Mouse (Mus musculus) layer of hippocampus, adult 2 months (tissue): Measurements from ENCODE around the gene Ptprj. TPM values are rescaled to one million over a fixed set of nuclear protein-coding genes. Genes with fewer than 3 reads are reported as not detected.

Source experiments
- DNase-seq, 2 experiments: peaks; one replicate each; pipeline ENCODE4 v3.0.0; 2022; ENCODE audit warnings: low spot score in 2 of 2
- H3K27ac ChIP-seq: fragments of 200-600 bp; 2 replicates; pipeline ENCODE4 v1.8.1; 2022
- H3K4me3 ChIP-seq: fragments of 200-600 bp; 2 replicates; pipeline ENCODE4 v1.8.1; 2022; ENCODE audit warnings: mild to moderate bottlenecking
- CTCF ChIP-seq: fragments of 200-600 bp; conservative IDR thresholded peaks from 2 replicates; pipeline ENCODE4 v1.8.1; 2022; ENCODE audit warnings: antibody characterized with exemption, mild to moderate bottlenecking, moderate library complexity
- total RNA-seq, 2 experiments: library from RNA; stranded (reverse); gene quantifications; 2 replicates each; pipeline ENCODE4 v1.2.3; 2021

Gene Ptprj
- total RNA-seq, 2 experiments from 2014 or later, result 128 to 130 TPM

DNA sequence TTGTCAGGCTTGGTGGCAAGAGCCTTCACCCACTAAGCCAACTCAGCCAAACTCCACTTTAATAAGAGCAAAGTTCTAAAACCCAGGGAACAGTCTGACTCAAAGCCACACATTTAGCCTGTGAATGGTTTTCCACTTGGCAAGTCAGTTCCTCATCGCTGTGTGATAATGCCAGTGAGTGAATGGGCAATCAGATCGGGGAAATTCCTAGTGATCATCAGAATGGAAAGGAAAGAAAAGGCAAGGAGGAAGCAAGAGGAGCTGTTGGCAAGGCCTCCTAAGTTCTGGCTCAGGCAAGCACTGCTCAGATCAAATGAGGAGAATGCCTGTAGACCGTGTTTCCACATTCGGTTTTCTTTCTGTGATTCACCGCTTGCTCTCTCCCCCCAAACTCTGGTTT, 35.2 kb downstream of the Ptprj start:
- no peak for TF ChIP-seq CTCF
- DNase-seq, result peak in 1 of 2 experiments; percentile 52
- H3K27ac ChIP-seq, result peak overlapping the region; percentile 28; the same call in 1 of the 2 replicates
- H3K4me3 ChIP-seq, result no peak overlapping the region

DNA sequence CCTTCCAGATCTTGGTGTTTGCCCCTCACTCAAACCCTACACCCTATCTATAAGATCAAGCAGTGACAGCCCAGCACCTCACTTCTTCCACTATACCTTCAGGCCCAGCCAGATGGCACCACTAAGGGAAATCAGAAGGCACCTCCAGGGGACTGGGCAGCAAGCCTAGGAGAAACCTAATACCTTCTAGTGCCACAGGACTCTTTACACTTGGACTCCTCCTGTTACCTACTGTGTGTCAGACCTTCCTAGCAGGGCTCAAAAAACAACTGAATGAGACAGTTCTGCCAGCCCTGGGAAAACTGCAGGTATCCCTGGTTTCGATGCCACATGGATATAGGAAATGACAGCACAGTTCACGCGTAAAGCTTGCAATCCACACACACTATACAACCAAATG, 36.5 kb downstream of the Ptprj start:
- TF ChIP-seq CTCF, result no peak
- peak overlapping the region; percentile 18; the same call in 1 of the 2 replicates for H3K27ac ChIP-seq

DNA sequence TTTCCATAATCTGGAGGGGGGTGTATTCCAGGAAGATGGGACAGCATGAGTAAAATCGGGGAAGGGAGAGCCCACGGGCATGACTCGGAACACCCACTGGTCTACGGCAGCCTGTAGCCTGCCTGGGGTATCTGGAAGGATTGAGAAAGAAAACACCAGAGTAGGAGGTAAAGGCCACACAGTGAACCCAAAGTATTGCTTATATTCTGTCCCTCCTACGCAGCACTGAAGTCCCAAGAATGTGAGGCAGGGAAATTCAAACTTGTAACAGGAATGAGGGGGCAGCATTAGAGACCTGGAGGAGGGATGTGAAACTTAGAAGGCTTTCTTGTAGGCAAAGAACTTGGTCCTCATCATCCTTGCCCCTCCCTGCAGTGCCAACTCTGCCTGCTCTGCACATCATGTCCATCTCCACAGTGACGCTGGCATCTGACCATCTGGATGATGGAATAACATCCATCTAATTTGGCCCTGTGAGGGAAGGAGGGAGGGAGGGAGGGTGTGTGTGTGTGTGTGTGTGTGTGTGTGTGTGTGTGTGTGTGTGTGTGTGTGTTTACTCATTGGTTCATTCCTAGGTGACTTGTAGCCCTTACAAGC, 37.2 kb downstream of the Ptprj start:
- TF ChIP-seq CTCF, result no peak
- no peak overlapping the region for H3K27ac ChIP-seq
- DNase-seq, result no peak
- no peak overlapping the region for H3K4me3 ChIP-seq

More for the DNA sequence above, 36.5 kb downstream of the Ptprj start:
- no peak for DNase-seq
- H3K4me3 ChIP-seq, result no peak overlapping the region

DNA sequence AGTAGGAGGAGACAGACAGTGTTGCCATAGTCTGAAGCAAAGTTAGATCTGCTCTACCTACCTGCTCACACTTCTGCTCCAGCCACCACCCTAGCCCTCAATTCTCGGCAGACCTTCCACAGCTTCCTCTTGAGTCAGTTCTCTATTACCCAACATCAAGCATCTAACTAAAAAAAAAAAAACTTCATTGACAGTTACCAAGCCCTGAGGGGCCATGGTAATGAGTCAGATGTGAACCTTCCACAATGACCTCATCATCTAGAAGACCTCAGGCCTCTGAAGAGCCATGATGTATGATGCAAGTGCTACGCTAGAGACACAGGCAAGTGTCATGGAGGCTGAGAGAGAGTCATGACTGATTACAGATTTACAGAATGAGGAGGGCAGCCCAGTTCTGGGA, 37.8 kb downstream of the Ptprj start:
- no peak for DNase-seq

DNA sequence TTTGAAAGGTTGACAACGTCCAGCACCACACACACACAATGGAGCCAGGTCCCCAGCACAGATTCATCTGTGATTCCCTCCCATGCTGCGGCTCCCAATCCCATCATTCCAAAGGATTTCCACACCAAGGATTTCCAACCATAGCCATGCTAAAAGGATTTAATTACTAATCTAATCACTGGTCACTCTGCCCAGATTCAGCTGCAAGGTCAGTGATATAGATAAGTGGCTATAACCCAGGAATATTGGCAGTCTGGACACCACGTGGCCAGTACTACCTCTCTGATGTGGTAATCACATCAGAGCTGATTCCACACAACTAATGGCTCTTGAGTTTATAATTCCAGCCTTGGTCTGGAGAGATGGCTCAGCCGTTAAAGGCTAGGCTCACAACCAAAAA, 41.2 kb downstream of the Ptprj start:
- TF ChIP-seq CTCF, result no peak
- DNase-seq, result no peak
- Histone ChIP-seq H3K27ac (no peak overlapping the region), H3K4me3 (no peak overlapping the region)

More for the DNA sequence above, 37.8 kb downstream of the Ptprj start:
- Histone ChIP-seq H3K27ac (no peak overlapping the region), H3K4me3 (no peak overlapping the region)
- no peak for TF ChIP-seq CTCF

DNA sequence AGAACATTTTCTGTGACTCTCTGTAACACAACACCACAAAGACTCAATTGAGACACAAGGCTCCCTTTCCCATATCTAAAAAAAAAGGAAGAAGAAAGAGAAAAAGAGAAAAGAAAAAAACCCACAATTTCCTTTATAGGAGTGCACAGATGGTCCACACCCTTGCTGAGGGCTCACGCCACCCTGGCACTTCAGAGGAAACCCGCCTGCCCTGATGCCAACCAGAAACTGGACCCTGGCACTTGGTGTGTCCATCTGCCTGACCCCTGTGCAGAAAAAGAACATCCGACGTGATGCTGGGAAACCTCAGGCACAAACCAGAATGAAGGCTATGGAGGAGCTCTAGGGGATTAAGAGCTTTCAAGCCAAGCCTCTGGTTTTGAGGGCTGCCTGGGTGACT, 43.2 kb downstream of the Ptprj start:
- no peak for DNase-seq
- H3K27ac ChIP-seq, result peak overlapping the region; percentile 54; the same call in 1 of the 2 replicates
- H3K4me3 ChIP-seq, result no peak overlapping the region
- TF ChIP-seq CTCF, result no peak

DNA sequence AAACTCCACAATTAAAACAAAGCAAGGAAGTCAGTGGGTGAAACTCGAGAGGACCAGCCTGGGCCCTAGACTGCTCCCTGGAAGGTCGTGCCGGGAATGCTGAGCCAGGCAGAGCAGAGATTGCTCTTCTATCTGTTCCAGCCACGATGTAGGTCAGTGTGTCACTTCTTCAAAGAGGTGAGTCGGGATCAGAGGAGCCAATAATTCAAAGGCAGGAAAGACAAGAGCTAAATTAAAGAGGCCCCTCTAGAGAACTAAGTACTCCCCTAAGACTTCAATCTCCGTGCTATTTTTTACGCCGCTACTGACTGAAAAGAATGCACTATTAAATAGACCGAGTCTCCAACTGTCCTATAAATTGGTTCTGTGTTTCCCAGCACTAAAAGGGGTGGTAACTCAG, 43.9 kb downstream of the Ptprj start:
- TF ChIP-seq CTCF, result no peak
- DNase-seq, result no peak
- Histone ChIP-seq H3K4me3 (no peak overlapping the region), H3K27ac (peak overlapping the region; percentile 54; the same call in 1 of the 2 replicates)

DNA sequence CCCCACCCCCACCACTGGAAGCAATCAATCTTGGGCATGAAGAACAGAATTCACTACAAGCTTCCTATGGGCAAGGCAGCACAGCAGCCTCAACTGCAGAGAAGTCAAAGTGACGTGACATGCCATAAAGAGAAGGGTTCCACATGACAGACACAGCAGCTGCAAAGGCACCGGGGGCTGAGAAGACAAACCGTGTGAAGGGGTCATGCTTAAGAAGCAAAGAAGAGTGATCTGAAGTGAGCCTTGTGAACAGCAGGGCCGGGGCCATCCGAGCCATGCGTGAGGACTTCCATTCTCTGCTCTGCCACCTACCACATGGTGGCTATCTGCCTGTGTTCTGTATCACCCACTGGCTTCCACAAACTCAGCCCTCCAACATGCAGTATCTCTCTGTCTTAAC, 45.7 kb downstream of the Ptprj start:
- H3K27ac ChIP-seq, result no peak overlapping the region
- no peak overlapping the region for H3K4me3 ChIP-seq
- DNase-seq, result no peak
- TF ChIP-seq CTCF, result no peak

DNA sequence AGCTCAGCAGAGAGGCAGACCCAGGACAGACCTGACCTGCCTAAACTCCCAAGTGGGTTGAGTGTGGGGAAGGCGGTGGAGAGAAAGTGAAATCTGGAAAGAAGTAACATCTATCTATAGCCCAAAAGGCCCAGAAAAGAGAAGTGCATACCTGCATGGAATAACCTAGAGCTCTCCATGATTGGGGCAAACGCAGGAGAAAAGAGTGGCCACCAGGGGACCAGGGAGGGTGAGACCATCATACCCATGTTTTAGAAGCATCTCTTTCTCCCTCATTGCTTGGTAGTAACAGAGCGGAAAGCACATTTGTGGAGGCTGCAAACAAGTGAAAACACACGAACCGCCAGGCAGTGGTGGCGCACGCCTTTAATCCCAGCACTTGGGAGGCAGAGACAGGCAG, 46.5 kb downstream of the Ptprj start:
- peak; percentile 19 for TF ChIP-seq CTCF
- Histone ChIP-seq H3K27ac (no peak overlapping the region), H3K4me3 (no peak overlapping the region)
- no peak for DNase-seq

DNA sequence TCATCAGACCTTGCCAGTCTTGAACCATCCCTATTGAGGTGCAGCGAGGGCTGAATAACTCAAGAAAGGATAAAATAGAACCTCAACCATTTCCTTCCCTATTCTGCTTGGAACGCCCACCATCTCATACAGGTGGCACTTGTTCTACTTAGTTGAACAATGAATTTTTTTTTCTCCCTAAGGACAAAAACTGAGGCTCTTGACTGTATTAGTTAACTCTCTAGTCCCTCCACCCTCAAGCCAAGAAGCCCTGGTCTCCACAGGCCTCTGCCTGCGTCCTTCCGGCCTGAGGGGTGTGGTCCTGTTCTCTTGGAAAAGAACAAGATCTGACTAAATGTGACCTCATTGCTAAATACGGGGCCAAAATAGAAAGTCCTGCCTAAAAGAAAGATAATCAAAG, 48.4 kb downstream of the Ptprj start:
- no peak for TF ChIP-seq CTCF
- 0 out of 2 replicates have a peak overlapping the region, but pooled peaks have one; percentile 8 for H3K27ac ChIP-seq

DNA sequence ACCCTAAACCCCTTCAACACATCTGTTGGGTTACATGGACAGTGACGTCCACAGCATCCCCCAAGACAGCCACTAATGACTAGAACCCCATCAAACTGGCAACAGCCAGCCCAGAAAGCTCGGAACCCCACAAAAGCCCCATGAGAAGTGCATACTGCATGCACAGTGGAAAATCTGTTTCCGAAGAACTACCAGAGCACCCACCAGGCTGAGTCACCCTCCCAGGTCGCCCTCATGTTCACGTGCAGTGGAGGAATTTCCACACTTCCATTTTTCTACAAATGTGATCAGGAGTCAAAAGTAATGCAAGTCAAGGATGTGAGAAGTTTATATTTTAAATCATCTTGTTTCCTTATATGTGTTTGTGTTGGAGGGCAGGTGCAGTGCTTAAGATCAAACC, 52.3 kb downstream of the Ptprj start:
- no peak for TF ChIP-seq CTCF
- no peak overlapping the region for H3K4me3 ChIP-seq
- peak overlapping the region; percentile 83; the same call in 1 of the 2 replicates for H3K27ac ChIP-seq
- DNase-seq, result no peak

More for the DNA sequence above, 48.4 kb downstream of the Ptprj start:
- DNase-seq, result no peak
- H3K4me3 ChIP-seq, result no peak overlapping the region

DNA sequence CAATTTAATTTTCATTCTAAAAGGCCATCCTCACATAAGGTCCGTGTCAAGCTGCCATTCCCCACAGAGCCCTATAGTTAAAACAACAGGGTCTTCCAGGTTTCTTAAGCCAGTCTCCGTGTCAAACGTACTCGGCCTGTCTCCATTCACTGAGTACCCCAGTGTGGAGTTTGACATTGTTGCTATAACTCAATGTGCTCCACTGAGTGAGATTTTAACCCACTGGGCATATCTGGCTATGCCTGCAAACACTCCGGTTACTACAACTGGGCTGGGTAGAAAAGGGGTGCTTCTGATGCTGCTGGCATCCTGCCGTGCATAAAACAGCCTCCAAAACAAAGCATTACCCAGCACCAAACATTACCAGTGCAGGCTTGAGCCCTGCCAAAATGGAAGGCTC, 53.5 kb downstream of the Ptprj start:
- Histone ChIP-seq H3K4me3 (no peak overlapping the region), H3K27ac (peak overlapping the region; percentile 83)
- TF ChIP-seq CTCF, result no peak
- DNase-seq, result peak in 1 of 2 experiments; percentile 34

DNA sequence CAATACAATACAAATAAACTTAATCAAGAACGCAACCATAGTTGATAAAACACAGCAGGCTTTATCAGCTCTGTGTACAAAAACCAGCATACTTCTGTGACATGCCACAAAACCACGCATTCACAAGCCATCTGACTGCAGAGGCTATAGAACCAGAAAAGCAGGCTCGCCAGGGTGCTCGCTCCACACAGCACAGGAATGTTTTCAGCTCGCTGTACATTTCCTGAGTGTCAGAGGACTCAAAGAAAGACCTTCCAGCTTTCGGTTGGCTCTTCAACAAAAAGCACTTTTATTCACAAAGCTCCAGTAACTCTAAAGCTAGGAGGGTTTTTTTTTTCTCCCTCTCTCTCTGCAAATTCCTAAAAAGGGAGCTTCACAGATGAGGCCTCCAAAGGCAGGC, 53.9 kb downstream of the Ptprj start:
- no peak for TF ChIP-seq CTCF
- Histone ChIP-seq H3K4me3 (no peak overlapping the region), H3K27ac (peak overlapping the region; percentile 83)
- DNase-seq, result no peak

DNA sequence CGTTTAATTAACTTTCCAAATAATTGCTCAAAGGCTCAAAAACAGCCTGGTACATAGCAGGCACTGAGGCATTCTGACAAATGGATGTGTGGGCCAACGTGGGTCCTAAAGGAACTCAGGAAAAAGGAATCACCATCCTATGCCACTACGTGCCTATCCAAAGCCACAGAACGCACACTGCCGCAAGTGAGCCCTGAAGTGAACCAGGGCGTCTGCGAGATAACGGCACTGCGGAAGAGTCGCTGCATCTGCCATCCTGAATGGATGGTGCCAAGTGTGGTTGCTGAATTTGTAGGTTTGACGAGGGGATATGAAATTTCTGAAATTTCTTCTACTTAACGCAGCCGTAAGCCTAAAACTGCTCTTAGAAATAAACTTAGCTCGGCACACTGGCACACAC, 54.6 kb downstream of the Ptprj start:
- no peak overlapping the region for H3K4me3 ChIP-seq
- peak overlapping the region; percentile 83 for H3K27ac ChIP-seq
- no peak for TF ChIP-seq CTCF
- no peak for DNase-seq
